Mouse (Mus musculus) liver, embryonic 14.5 days (tissue): ENCODE measurements around the gene Kif23. TPM values are rescaled to one million over a fixed set of nuclear protein-coding genes. Genes with fewer than 3 reads are reported as not detected.

Experiments
- ATAC-seq: fragments of 200-750 bp; cut with Nextera tagmentation; 2 replicates; pipeline ENCODE4 v1.8.0; 2017; ENCODE audit warnings: moderate number of reproducible peaks, mild to moderate bottlenecking, moderate library complexity; ENCODE audit not compliant: insufficient read depth
- DNase-seq, 3 experiments: peaks; one replicate each; pipeline ENCODE4 v3.0.0-alpha.2; 2012 to 2013; ENCODE audit warnings: low read depth in 3 of 3, low spot score in 3 of 3
- H3K27ac ChIP-seq: fragments of 300-500 bp; sonication (generic); 2 replicates; pipeline ENCODE4 v1.5.1; 2014; ENCODE audit warnings: moderate library complexity, mild to moderate bottlenecking, control low read depth, inconsistent platforms
- H3K27me3 ChIP-seq: fragments of 300-500 bp; sonication (generic); 2 replicates; pipeline ENCODE4 v1.6.1; 2014; ENCODE audit warnings: mild to moderate bottlenecking, low read length, moderate library complexity; ENCODE audit not compliant: control insufficient read depth, insufficient read depth
- H3K36me3 ChIP-seq: fragments of 300-500 bp; sonication (generic); replicated peaks from 2 replicates; pipeline ENCODE4 v1.6.1; 2014; ENCODE audit warnings: low read depth; ENCODE audit not compliant: control insufficient read depth, insufficient read depth
- H3K4me1 ChIP-seq, 2 experiments: fragments of 200-500 bp in 1 of 2; fragments of 300-500 bp in 1 of 2; sonication (generic) in 1 of 2; replicated peaks; 2 replicates each; pipeline ENCODE4 v1.6.1; 2012 to 2014; ENCODE audit warnings: antibody characterized with exemption in 1 of 2, inconsistent platforms in 1 of 2, low read length in 1 of 2; ENCODE audit not compliant: control insufficient read depth in 2 of 2, insufficient read depth in 2 of 2
- H3K4me2 ChIP-seq: fragments of 300-500 bp; sonication (generic); 2 replicates; pipeline ENCODE4 v1.6.1; 2014; ENCODE audit warnings: low read depth, mild to moderate bottlenecking, control low read depth, moderate library complexity
- H3K4me3 ChIP-seq, 2 experiments: fragments of 200-500 bp in 1 of 2; fragments of 300-500 bp in 1 of 2; sonication (generic) in 1 of 2; 2 replicates each; pipeline ENCODE4 v1.5.1; 2012 to 2014; ENCODE audit warnings: low read depth in 2 of 2, low read length in 2 of 2, mild to moderate bottlenecking in 2 of 2, control low read depth in 1 of 2, inconsistent platforms in 1 of 2, moderate library complexity in 1 of 2; ENCODE audit not compliant: insufficient read depth in 1 of 2
- H3K9ac ChIP-seq: fragments of 300-500 bp; sonication (generic); replicated peaks from 2 replicates; pipeline ENCODE4 v1.6.1; 2014; ENCODE audit warnings: mild to moderate bottlenecking, control low read depth, moderate library complexity
- H3K9me3 ChIP-seq: fragments of 300-500 bp; sonication (generic); 2 replicates; pipeline ENCODE4 v1.6.1; 2016; ENCODE audit warnings: low read length, mixed read lengths; ENCODE audit not compliant: control insufficient read depth
- CTCF ChIP-seq: IDR thresholded peaks from 2 replicates; pipeline ENCODE4 v1.5.1; 2016; ENCODE audit warnings: antibody characterized with exemption, low read depth, control low read depth
- EP300 ChIP-seq: IDR thresholded peaks from 2 replicates; pipeline ENCODE4 v1.6.1; 2016; ENCODE audit warnings: antibody characterized with exemption, low read depth
- WGBS: fragments of 180-500 bp; shearing (Covaris S2); extraction: QIAGEN DNeasy Blood & Tissue Kit; methylation state at CpG from one replicate; pipeline ENCODE4 v1.1.7; 2014; ENCODE audit not compliant: insufficient replicate concordance; 5-methylcytosine and 5-hydroxymethylcytosine counted together
- polyA plus RNA-seq, 2 experiments: library from polyadenylated mRNA; depleted of rRNA in 1 of 2; stranded (reverse) in 1 of 2; unstranded in 1 of 2; fragments of >200 nt; fragmentation: Nextera tagmentation in 1 of 2; extraction: Ambion mirVana in 1 of 2; gene quantifications; 2 replicates each; pipeline versions ENCODE4 v1.2.1 to v1.2.3; 2012 to 2014

Gene Kif23
- polyA plus RNA-seq, 2 experiments: 44.3 to 68.8 TPM

DNA sequence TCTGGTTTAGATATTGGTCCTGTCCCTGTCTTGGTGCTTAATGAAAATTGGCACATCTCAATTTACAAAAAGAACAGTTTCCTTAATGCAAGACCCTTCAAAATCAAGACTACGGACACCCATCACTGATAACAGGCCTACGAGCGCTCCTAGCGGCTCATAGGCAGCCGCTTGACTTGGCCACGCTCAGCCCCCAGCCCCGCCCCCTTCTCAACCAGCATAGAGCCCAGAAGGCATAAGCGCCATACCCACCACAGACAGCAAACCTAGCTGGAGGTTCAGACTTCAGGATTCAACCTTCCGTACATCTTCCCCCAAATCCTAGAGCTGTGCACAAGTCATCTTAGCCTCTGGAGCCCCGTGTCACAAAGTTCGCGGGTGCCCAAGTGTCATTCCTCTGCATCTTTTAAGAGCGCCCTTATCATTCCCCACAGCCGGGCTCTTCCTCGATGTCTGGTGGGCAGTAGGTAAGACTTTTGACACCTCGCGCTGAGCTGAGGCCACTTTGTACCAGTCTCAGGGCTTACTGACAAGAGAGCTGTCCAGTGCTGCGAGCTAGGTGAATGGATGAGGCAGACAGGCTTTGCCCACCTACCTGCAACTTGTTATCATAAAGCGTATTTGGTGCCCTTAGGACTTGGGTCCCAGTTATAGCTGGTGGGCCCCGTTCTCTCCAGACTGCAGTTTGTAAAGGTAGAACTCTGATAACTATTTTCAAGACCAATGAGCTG, 35.9 kb downstream of the Kif23 start:
- Histone ChIP-seq H3K9ac (no peak overlapping the region; the same call in 1 of the 2 replicates), H3K36me3 (peaks cover 23% of the 10 kb centered on the region), H3K27ac (no peak overlapping the region; the same call in 1 of the 2 replicates), H3K9me3 (no peaks in the 10 kb centered on the region), H3K4me3 (no peak overlapping the region), H3K27me3 (no peaks in the 10 kb centered on the region), H3K4me2 (no peak overlapping the region), H3K4me1 (peaks cover 6 to 26% of the 10 kb centered on the region in 2 experiments)
- TF ChIP-seq EP300 (no peak), CTCF (peak; percentile 40)
- ATAC-seq (peak; percentile 19), DNase-seq (no peak)
- WGBS: 8% methylated on average over 20 of the region's 20 CpGs

DNA sequence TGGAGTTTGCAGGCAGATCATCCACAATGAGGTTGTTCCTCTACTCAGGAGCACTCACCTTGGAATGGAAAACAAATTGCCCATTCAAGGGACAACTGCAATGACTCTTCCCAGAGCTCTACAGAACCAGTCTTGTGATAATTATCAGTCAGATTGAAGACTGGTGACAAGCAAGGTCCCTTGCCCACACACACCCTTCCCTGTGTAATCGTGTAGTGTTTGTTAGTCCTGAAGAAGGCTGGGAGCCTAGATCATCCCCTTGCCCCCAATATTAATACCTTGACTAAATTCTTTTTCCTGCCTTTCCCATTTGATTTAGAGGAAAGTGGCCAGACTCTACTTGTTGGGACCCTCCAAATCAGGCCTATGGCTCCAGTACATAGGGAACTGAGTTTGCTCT, 36.9 kb downstream of the Kif23 start:
- no peak overlapping the region for H3K27ac ChIP-seq
- no peaks in the 10 kb centered on the region for H3K27me3 ChIP-seq
- no peak overlapping the region for H3K4me2 ChIP-seq
- DNase-seq (no peak), ATAC-seq (no peak)
- H3K9me3 ChIP-seq: no peaks in the 10 kb centered on the region
- H3K9ac ChIP-seq: no peak overlapping the region
- 39% methylated on average over 1 of the region's 1 CpGs for WGBS
- peaks cover 6 to 21% of the 10 kb centered on the region in 2 experiments for H3K4me1 ChIP-seq
- peaks cover 23% of the 10 kb centered on the region for H3K36me3 ChIP-seq
- TF ChIP-seq EP300 (no peak), CTCF (no peak)
- H3K4me3 ChIP-seq: no peak overlapping the region

DNA sequence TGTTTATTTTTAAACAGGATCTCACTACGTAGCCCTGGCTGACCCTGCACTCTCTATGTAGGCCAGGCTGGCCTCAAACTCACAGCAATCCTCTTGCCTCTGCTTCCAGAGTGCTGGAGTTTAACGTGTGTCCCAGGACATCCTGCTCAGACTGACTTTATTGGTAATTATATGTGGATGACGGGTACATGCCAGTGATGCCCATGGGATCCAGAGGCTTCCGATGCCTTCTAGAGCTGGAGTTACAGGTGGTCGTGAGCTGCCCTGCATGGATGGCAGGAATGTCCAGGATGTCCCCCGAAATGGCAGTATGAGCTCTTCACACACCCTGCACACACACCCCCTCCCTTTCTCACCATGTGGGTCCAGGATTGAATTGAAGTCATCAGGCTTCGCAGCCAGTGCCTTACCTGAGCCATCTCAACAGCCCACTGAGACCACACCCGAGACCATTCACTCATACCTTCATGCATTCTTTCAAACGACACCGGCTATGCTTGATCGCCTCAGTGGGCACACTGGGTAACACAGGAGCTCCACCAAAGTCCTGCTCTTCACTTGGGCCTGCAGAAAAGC, 37.7 kb downstream of the Kif23 start:
- no peak overlapping the region for H3K27ac ChIP-seq
- 80% methylated on average over 11 of the region's 11 CpGs for WGBS
- no peak for ATAC-seq
- peaks cover 23% of the 10 kb centered on the region for H3K36me3 ChIP-seq
- peaks cover 6 to 21% of the 10 kb centered on the region in 2 experiments for H3K4me1 ChIP-seq
- no peaks in the 10 kb centered on the region for H3K9me3 ChIP-seq
- no peaks in the 10 kb centered on the region for H3K27me3 ChIP-seq
- H3K4me3 ChIP-seq: no peak overlapping the region
- no peak overlapping the region for H3K9ac ChIP-seq
- H3K4me2 ChIP-seq: no peak overlapping the region
- no peak for TF ChIP-seq EP300
- TF ChIP-seq CTCF: no peak
- no peak for DNase-seq

DNA sequence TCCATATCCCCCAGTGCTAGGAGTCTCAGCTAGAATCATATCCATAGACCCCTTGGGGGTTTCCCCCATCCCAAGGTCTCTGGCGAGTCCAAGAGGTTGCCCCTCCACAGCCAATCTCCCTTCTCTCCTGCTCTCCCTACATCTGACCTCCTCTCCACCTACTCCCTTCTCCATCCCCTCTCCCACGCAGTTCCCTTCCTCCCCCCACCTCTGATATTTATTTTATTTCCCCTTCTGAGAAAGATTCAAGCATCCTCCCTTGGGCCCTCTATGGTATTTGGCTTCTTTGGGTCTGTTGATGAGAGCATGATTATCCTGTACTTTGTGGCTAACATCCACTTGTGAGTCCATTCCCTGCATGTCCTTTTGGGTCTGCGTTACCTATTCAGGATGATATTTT, 38.2 kb downstream of the Kif23 start:
- no peak for ATAC-seq
- no peak for TF ChIP-seq CTCF
- Histone ChIP-seq H3K27me3 (no peaks in the 10 kb centered on the region), H3K4me3 (no peak overlapping the region), H3K4me2 (no peak overlapping the region), H3K4me1 (peaks cover 6 to 21% of the 10 kb centered on the region in 2 experiments), H3K9ac (no peak overlapping the region), H3K27ac (no peak overlapping the region), H3K36me3 (peaks cover 19% of the 10 kb centered on the region), H3K9me3 (no peaks in the 10 kb centered on the region)
- no peak for DNase-seq
- WGBS: 67% methylated on average over 3 of the region's 3 CpGs

DNA sequence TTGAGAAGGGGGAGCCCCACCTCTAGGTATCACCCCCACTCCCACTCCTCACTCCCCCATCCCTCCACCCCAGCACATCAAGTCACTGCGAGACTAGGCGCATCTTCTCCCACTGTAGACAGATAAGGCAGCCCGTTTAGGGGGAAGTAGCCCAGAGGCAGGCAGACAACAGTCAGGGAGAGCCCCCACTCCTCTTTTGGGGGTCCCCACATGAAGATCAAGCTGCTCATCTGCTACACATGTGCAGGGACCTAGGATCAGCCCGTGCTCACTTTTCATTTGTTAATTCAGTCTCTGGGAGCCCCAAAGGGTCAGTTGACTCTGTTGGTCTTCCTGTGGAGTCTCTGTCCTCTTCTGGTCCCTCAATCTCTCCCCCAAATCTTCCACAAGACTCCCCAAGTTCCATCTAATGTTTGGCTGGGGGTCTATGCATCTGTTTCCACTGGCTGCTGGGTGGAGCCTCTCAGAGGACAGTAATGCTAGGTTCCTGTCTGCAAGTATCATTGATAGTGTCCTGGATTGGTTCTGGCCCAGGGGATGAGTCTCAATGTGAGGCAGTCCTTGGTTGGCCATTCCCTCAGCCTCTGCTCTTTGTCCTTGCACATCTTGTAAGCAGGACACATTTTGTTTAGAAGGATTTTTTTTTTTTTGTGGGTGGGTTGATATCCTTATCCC, 38.8 kb downstream of the Kif23 start:
- WGBS: 33% methylated on average over 4 of the region's 4 CpGs
- Histone ChIP-seq H3K4me2 (no peak overlapping the region), H3K9ac (no peak overlapping the region), H3K9me3 (no peaks in the 10 kb centered on the region), H3K4me1 (peaks cover 4 to 19% of the 10 kb centered on the region in 2 experiments), H3K36me3 (peaks cover 15% of the 10 kb centered on the region), H3K27me3 (no peaks in the 10 kb centered on the region), H3K27ac (no peak overlapping the region), H3K4me3 (no peak overlapping the region)
- ATAC-seq: no peak
- no peak for TF ChIP-seq CTCF
- no peak for DNase-seq
